Mouse (Mus musculus) testis, adult 2 months (tissue): ENCODE data around the gene Defb23.
"Not testable (repeated sequence)": the region's sequence is repeated elsewhere in the genome, so short reads cannot be mapped to it uniquely, and the experiment has no call there.

Source experiments
- CTCF ChIP-seq: fragments of 200-500 bp; IDR thresholded peaks from 2 replicates; pipeline ENCODE4 v1.5.1; 2012; ENCODE audit warnings: low read depth, mild to moderate bottlenecking, inconsistent platforms, low read length, moderate library complexity; ENCODE audit not compliant: control insufficient read depth, insufficient read depth, insufficient replicate concordance
- POLR2A ChIP-seq: fragments of 200-500 bp; IDR thresholded peaks from 2 replicates; pipeline ENCODE4 v1.6.1; 2012; ENCODE audit warnings: low read depth, mild to moderate bottlenecking, inconsistent platforms, low read length, moderate library complexity; ENCODE audit not compliant: control insufficient read depth

GRCm38 (mm10) chr2:152428481-152428880 lies 35.9 kb downstream of the Defb23 start:
- not testable (repeated sequence) for TF ChIP-seq CTCF, POLR2A
